ENCODE assay signal across 1 mouse cellular context in the genomic region with DNA sequence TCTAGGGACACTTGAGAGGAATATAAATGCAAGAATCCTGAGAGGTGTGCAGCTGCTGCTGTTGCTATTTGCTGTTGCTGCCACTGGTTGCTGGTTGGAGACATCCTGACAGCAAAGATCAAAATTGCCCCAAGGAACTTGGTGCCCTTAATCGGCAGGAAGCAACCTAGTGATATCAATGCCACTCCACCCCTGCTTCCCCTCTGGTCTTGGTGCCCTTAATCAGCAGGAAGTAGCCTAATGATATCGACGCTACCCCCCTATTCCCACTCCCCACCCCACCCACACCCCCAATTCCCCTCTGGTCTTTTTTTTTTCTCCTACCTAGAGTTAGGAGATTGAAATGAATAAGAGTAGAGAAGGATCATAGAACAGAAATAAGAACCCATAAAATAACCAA.
TF ChIP-seq lines count a peak whose summit lies in the region.

No protein-coding gene starts in this region.

TF ChIP-seq in MEL, 35 proteins besides CTCF, POLR2A, EP300 and RAD21:
- TF ChIP-seq MAZ (IDR thresholded peaks at IDR 0.05; ENCODE audit: low read depth, low read length) (peak; percentile 74), USF2 (IDR thresholded peaks at IDR 0.05; ENCODE audit: borderline replicate concordance in 1 of 2, insufficient read depth in 1 of 2, low read depth in 1 of 2, low read length in 2 of 2) (no peak), GATA1 (IDR thresholded peaks at IDR 0.05; ENCODE audit: low read depth, low read length) (peak; percentile 93), MEF2A (IDR thresholded peaks at IDR 0.05; ENCODE audit: extremely low read depth, insufficient replicate concordance, low read depth, low read length, poor library complexity, severe bottlenecking) (no peak), ETS1 (IDR thresholded peaks at IDR 0.05; ENCODE audit: low read depth, low read length) (peak; percentile 68), SIN3A (IDR thresholded peaks at IDR 0.05; ENCODE audit: low read length) (peak; percentile 56), RCOR1 (IDR thresholded peaks at IDR 0.05; ENCODE audit: low read depth, low read length) (peak; percentile 76; the same call in 1 of the 2 replicates), HCFC1 (IDR thresholded peaks at IDR 0.05; ENCODE audit: low read depth, low read length) (no peak), ZNF384 (IDR thresholded peaks at IDR 0.05; ENCODE audit: low read depth, low read length) (peak; percentile 78), TAL1 (IDR thresholded peaks at IDR 0.05; ENCODE audit: low read length) (peak; percentile 52), TCF12 (IDR thresholded peaks at IDR 0.05; ENCODE audit: low read depth, low read length) (peak; percentile 91), SMC3 (IDR thresholded peaks at IDR 0.05; ENCODE audit: low read depth, low read length) (no peak)
